Mouse (Mus musculus) heart, postnatal 0 days (tissue): ENCODE measurements around the gene Stim2. TPM values are rescaled to one million over a fixed set of nuclear protein-coding genes. Genes with fewer than 3 reads are reported as not detected.

Experiments used
- ATAC-seq: fragments of 200-750 bp; cut with Nextera tagmentation; 2 replicates; pipeline ENCODE4 v1.8.0; 2017; ENCODE audit warnings: low read depth, moderate number of reproducible peaks, moderate library complexity; ENCODE audit not compliant: insufficient read depth
- DNase-seq: peaks from one replicate; pipeline ENCODE4 v3.0.0-alpha.2; 2016; ENCODE audit warnings: low spot score
- H3K27ac ChIP-seq: fragments of 300-500 bp; sonication (generic); 2 replicates; pipeline ENCODE4 v1.5.1; 2014; ENCODE audit warnings: low read depth, mild to moderate bottlenecking
- H3K27me3 ChIP-seq: fragments of 300-500 bp; sonication (generic); 2 replicates; pipeline ENCODE4 v1.6.1; 2014; ENCODE audit warnings: low read length, mixed read lengths; ENCODE audit not compliant: control insufficient read depth, insufficient read depth
- H3K36me3 ChIP-seq: fragments of 300-500 bp; sonication (generic); replicated peaks from 2 replicates; pipeline ENCODE4 v1.6.1; 2014; ENCODE audit warnings: low read length, mixed read lengths; ENCODE audit not compliant: control insufficient read depth, insufficient read depth
- H3K4me1 ChIP-seq: fragments of 300-500 bp; sonication (generic); 2 replicates; pipeline ENCODE4 v1.6.1; 2014; ENCODE audit warnings: antibody characterized with exemption; ENCODE audit not compliant: control insufficient read depth, insufficient read depth
- H3K4me2 ChIP-seq: fragments of 300-500 bp; sonication (generic); 2 replicates; pipeline ENCODE4 v1.6.1; 2014; ENCODE audit warnings: low read depth, mild to moderate bottlenecking, low read length, moderate library complexity
- H3K4me3 ChIP-seq: fragments of 300-500 bp; sonication (generic); 2 replicates; pipeline ENCODE4 v1.5.1; 2014; ENCODE audit warnings: low read depth, low read length
- H3K9ac ChIP-seq: fragments of 300-500 bp; sonication (generic); replicated peaks from 2 replicates; pipeline ENCODE4 v1.6.1; 2014; ENCODE audit warnings: low read depth, low read length, mixed read lengths
- H3K9me3 ChIP-seq: fragments of 300-500 bp; sonication (generic); replicated peaks from 2 replicates; pipeline ENCODE4 v1.6.1; 2016; ENCODE audit warnings: low read length; ENCODE audit not compliant: control insufficient read depth
- CTCF ChIP-seq: IDR thresholded peaks from 2 replicates; pipeline ENCODE4 v1.5.1; 2016; ENCODE audit warnings: antibody characterized with exemption, control low read depth, low read depth
- EP300 ChIP-seq: IDR thresholded peaks from 2 replicates; pipeline ENCODE4 v1.6.1; 2016; ENCODE audit warnings: antibody characterized with exemption, low read depth
- WGBS: fragments of 180-500 bp; shearing (Covaris S2); extraction: QIAGEN DNeasy Blood & Tissue Kit; methylation state at CpG from one replicate; pipeline ENCODE4 v1.1.7; 2014; 5-methylcytosine and 5-hydroxymethylcytosine counted together
- polyA plus RNA-seq: library from polyadenylated mRNA; unstranded; fragments of >200 nt; fragmentation: Nextera tagmentation; extraction: Ambion mirVana; gene quantifications from 2 replicates; pipeline ENCODE4 v1.2.1, GENCODE M21; 2015
- total RNA-seq: library from RNA; depleted of rRNA; stranded (reverse); fragments of >200 nt; gene quantifications from 2 replicates; pipeline ENCODE4 v1.2.3, GENCODE M21; 2014; ENCODE audit warnings: low replicate concordance

The Stim2 gene
- total and polyA plus RNA-seq, 2 experiments from 2014 or later: 7.8 to 17.2 TPM

DNA sequence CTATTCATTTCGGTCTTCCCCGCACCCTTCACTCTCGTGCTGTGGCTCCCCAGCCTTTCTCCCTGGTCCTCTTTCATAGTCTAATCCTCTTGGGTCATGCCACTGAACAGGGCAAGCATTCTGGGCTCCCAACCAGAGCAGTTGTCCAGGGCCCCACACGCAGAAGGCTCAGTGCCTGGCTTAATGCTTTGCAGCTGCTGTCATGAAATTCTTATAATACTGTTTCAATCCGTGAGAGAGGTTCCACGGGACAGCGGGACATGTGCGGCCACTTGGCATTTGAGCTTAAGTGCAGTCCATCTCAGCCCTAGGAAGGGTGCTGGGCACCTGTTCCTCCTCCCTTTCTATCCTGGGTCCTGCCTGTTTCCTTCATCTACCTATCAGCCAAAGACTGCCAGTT, 21.2 kb upstream of the Stim2 start:
- Histone ChIP-seq H3K4me1 (no peaks in the 10 kb centered on the region), H3K9ac (no peak overlapping the region), H3K4me2 (no peak overlapping the region), H3K9me3 (no peaks in the 10 kb centered on the region), H3K36me3 (no peaks in the 10 kb centered on the region), H3K4me3 (no peak overlapping the region), H3K27ac (no peak overlapping the region), H3K27me3 (no peaks in the 10 kb centered on the region)
- 90% methylated on average over 8 of the region's 8 CpGs for WGBS
- no peak for TF ChIP-seq CTCF
- TF ChIP-seq EP300: no peak
- DNase-seq (no peak), ATAC-seq (no peak)

DNA sequence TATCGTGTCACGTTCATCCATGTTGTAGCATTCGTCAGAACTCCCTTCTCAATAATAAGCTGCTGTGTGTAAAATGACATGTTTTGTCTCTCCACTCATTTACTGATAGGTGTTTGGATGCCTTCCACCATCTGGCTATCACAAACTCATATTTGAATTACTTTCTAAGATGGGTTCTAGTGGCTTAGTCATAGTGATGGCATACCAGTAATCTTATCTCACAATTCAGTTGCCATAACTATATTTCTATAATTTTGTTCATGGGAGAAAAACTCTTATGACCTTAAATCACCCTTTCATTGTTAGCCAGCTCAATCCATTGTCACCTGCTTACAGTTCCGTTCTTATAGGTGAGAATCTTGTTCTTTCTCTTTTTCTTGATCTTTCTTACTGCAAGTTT, 14.9 kb upstream of the Stim2 start:
- H3K4me3 ChIP-seq: no peak overlapping the region
- no peaks in the 10 kb centered on the region for H3K27me3 ChIP-seq
- DNase-seq (no peak), ATAC-seq (no peak)
- H3K36me3 ChIP-seq: no peaks in the 10 kb centered on the region
- TF ChIP-seq EP300: no peak
- TF ChIP-seq CTCF: no peak
- no peak overlapping the region for H3K27ac ChIP-seq
- H3K9me3 ChIP-seq: no peaks in the 10 kb centered on the region
- no peak overlapping the region for H3K4me2 ChIP-seq
- H3K9ac ChIP-seq: no peak overlapping the region
- 68% methylated on average over 4 of the region's 4 CpGs for WGBS
- H3K4me1 ChIP-seq: no peaks in the 10 kb centered on the region

DNA sequence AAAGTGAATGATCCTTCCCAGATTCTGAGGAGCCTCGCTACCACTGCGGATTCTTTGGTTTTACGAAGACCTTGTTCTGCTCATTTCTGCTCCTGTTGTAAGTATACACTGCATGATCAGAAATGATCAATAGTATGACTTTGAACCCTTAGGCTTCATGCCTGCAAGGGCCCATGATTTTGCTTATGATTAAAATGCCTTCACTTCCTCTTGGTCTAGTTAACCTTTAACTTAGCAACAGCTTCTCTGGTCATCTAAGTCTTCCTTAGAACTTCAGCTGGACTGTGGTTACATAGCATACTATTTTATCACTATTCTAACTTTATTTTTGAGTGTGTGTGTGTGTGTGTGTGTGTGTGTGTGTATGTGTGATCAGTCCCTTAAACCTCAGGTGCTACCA, 12.7 kb upstream of the Stim2 start:
- H3K9me3 ChIP-seq: no peaks in the 10 kb centered on the region
- no peak overlapping the region for H3K4me2 ChIP-seq
- TF ChIP-seq EP300 (no peak), CTCF (no peak)
- no peak for ATAC-seq
- no peaks in the 10 kb centered on the region for H3K27me3 ChIP-seq
- no peak overlapping the region for H3K4me3 ChIP-seq
- WGBS: 92% methylated on average over 3 of the region's 3 CpGs
- DNase-seq: no peak
- no peak overlapping the region for H3K9ac ChIP-seq
- H3K27ac ChIP-seq: no peak overlapping the region
- H3K4me1 ChIP-seq: no peaks in the 10 kb centered on the region
- H3K36me3 ChIP-seq: no peaks in the 10 kb centered on the region

DNA sequence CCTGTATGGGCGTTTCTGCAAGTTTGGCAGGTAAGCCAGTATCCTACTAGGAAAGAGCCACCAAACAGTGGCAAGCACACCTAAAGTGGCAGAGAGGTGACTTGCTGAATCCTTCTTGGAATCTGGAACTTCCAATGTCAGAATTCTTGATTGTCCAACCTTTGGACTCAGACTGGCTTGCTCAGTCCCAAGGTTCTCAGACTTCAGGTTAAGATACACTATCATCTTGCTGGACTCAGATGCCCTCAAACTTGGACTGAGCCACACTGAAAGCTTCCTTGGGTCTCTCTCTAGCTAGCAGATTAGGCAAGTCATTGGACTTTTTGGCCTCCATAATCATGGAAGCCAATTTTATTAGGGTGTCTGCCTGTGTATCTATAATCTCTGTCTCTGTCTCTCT, 10.8 kb upstream of the Stim2 start:
- Histone ChIP-seq H3K27me3 (no peaks in the 10 kb centered on the region), H3K4me1 (no peaks in the 10 kb centered on the region), H3K36me3 (no peaks in the 10 kb centered on the region), H3K4me2 (no peak overlapping the region), H3K9me3 (no peaks in the 10 kb centered on the region), H3K4me3 (no peak overlapping the region), H3K27ac (no peak overlapping the region), H3K9ac (no peak overlapping the region)
- DNase-seq: no peak
- TF ChIP-seq EP300: no peak
- no peak for TF ChIP-seq CTCF
- no peak for ATAC-seq
- 81% methylated on average over 1 of the region's 1 CpGs for WGBS

DNA sequence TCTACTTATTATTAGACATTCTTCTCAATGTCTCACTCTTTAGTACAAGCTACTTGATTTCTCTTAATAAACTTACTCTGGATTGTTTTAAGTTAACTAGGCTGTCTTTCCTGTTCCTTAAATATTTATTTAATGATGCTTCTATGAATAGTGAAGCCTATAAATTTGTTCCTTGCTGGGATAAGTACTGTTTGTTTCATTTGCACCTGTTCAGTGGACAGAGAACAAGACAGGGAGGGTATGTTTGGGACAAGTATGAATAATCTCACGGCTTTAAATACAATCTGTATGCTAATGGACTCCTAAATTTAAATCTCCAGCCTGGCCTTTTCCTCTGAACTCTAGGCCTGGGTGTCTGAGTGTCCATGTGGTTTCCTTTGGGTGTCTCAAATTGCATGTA, 10.2 kb upstream of the Stim2 start:
- no peaks in the 10 kb centered on the region for H3K4me1 ChIP-seq
- 58% methylated on average over 1 of the region's 1 CpGs for WGBS
- ATAC-seq (no peak), DNase-seq (no peak)
- H3K9me3 ChIP-seq: no peaks in the 10 kb centered on the region
- no peak overlapping the region for H3K4me3 ChIP-seq
- TF ChIP-seq EP300 (no peak), CTCF (no peak)
- no peaks in the 10 kb centered on the region for H3K27me3 ChIP-seq
- no peak overlapping the region for H3K27ac ChIP-seq
- H3K4me2 ChIP-seq: no peak overlapping the region
- H3K36me3 ChIP-seq: no peaks in the 10 kb centered on the region
- no peak overlapping the region for H3K9ac ChIP-seq

DNA sequence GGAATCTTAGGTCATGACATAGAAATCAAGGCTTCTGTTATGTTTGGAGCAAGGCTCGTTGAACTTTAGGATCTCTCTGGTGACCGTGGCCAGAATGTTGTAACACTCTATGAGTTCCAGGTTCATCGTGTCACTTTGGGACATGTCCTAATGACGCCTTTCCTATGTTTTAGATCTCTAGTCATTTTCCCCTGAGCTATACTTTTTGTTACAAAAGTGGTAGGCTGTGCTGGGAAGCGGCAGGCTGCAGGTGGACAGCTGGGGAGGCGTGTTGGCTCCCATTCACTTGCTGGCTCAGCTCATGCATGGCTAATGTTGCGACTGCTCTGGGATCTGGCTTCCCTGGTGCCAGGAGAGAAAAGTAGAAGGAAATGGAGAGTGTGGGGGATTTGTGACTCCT, 5.7 kb upstream of the Stim2 start:
- H3K27ac ChIP-seq: no peak overlapping the region
- TF ChIP-seq CTCF (no peak), EP300 (no peak)
- no peaks in the 10 kb centered on the region for H3K9me3 ChIP-seq
- WGBS: 79% methylated on average over 7 of the region's 7 CpGs
- no peaks in the 10 kb centered on the region for H3K27me3 ChIP-seq
- ATAC-seq (no peak), DNase-seq (no peak)
- no peak overlapping the region for H3K4me3 ChIP-seq
- H3K4me1 ChIP-seq: no peaks in the 10 kb centered on the region
- no peak overlapping the region for H3K9ac ChIP-seq
- no peaks in the 10 kb centered on the region for H3K36me3 ChIP-seq
- no peak overlapping the region for H3K4me2 ChIP-seq
